Mouse (Mus musculus): ENCODE results near the gene Rab5if. TPM values are rescaled to one million over a fixed set of nuclear protein-coding genes. Genes with fewer than 3 reads are reported as not detected.
"Not testable (repeated sequence)": the region's sequence is repeated elsewhere in the genome, so short reads cannot be mapped to it uniquely, and the experiment has no call there.

The Rab5if gene
- polyA plus RNA-seq (2015; fragmentation: Nextera tagmentation; extraction: Ambion mirVana): 135 and 139 TPM in 2 replicates

DNA sequence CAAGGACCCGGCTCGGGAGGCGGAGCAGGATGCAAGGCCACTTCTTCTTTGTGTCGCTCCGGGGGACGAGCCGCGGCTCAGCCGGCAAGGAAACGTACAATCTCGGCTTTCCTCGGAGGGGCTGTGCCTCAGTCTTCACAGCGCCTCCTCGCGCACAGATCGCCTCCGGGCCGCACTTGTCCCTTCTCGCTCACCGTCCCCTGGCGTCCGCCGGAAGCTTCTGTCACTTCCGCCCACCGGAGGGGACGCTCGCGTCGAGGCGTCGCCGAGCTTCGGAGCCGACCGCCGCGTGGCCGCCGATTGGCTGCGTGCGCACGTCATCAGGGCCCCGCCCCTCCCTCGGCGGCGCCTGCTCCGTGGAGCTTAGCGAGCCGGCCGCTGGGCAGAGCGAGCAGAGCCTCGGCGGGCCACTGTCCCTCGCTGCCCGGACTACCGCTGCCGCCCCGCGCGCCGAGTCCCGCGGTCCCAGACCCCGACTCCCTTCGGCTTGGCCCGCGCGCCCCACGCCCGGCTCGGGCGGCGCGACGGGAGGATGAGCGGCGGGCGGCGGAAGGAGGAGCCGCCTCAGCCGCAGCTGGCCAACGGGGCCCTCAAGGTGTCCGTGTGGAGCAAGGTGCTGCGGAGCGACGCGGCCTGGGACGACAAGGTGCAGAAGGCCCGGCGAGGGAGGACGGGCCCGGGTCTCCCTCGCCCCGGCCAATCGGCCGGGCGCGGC lies at the start of gene Rab5if:
TSS of gene Rab5if (plus strand) at position 357 of the 715 bp plus-strand sequence.
- peak; percentile 97 for ATAC-seq (replicated peaks)
- H3K9me3 ChIP-seq: no peaks in the 10 kb centered on the region

DNA sequence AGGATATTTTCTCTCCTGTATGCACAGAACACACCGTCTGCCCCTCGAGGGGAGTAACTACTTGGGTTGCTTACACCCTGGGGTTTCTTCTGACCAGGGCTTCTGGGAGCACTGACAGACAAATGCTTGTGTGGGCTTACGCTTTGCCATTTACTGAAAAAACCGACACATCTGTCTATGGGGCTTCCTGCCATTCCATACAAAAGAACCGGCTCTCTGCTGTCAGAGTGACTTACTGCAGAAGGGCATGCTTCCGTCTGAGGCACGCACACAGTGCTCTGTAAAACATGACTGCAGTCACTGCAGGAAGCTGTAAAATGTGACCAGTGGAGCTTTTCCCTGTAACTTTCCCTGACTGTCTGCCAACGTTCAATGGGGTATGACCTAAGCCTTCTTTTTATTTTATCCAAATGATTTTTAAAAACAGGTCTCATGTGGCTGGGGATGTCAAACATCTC lies 48.6 kb upstream of the Rab5if start:
- no peak overlapping the region for H3K27ac ChIP-seq
- H3K27me3 ChIP-seq (replicated peaks): no peaks in the 10 kb centered on the region
- ATAC-seq (replicated peaks): no peak
- no peaks in the 10 kb centered on the region for H3K4me1 ChIP-seq
- no peak overlapping the region for H3K9ac ChIP-seq
- no peaks in the 10 kb centered on the region for H3K9me3 ChIP-seq
- H3K4me2 ChIP-seq: no peak overlapping the region
- 8% methylated on average over 8 of the region's 8 CpGs for WGBS
- H3K36me3 ChIP-seq (replicated peaks): no peaks in the 10 kb centered on the region
- H3K4me3 ChIP-seq: no peak overlapping the region

More for the DNA sequence above, at the start of gene Rab5if:
- Histone ChIP-seq H3K27me3 (replicated peaks) (no peaks in the 10 kb centered on the region), H3K36me3 (replicated peaks) (peaks cover 12% of the 10 kb centered on the region), H3K4me3 (peak within 1 kb of the TSS; percentile 83), H3K4me1 (peaks cover 31% of the 10 kb centered on the region), H3K4me2 (peak within 1 kb of the TSS; percentile 74), H3K27ac (peak within 1 kb of the TSS; percentile 94), H3K9ac (peak within 1 kb of the TSS; percentile 94)
- under 1% methylated on average over 88 of the region's 98 CpGs for WGBS

DNA sequence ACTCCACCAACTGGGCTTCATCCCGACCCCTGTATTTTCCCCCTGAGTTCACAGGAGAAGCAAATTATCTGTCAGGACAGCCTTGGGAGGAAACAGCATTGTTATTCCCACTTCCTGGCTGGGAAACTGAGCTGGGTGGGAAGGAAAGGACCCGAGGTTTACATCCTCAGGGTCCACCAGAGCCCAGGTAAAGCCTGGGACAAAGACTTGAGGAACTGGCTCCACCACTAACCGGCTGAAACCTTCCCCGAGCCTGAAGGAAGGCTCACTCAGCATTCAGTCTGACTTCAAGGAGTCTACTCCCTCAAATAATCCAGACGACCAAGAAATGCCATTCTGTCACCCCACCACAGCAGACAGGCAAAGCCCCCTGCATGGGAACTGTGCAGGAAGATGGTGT lies 48.0 kb upstream of the Rab5if start:
- Histone ChIP-seq H3K4me3 (no peak overlapping the region), H3K27ac (no peak overlapping the region)
- no peak for ATAC-seq (replicated peaks)

DNA sequence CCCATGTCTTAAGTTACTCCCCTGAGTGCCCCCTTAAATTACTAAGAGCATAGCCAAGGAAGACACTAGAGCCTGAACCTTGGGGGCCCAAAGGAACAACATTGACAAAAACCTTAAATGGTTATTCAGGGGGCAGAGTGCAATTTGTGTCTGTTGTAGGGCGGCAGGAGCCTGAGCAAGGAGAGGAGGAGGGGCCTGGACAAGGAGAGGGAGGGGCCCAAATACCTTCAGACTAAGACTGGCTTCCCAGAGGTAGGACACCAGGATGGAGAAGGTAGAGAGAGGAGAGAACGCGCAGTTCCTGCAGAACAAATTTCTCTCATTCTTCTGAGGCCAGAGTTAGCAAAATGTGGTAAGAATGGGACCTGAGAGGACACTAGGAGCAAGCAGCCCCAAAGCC lies 47.5 kb upstream of the Rab5if start:
- Histone ChIP-seq H3K4me3 (no peak overlapping the region), H3K27me3 (replicated peaks) (no peaks in the 10 kb centered on the region), H3K27ac (no peak overlapping the region), H3K4me1 (no peaks in the 10 kb centered on the region), H3K9me3 (no peaks in the 10 kb centered on the region), H3K4me2 (no peak overlapping the region), H3K9ac (no peak overlapping the region), H3K36me3 (replicated peaks) (no peaks in the 10 kb centered on the region)
- ATAC-seq (replicated peaks): no peak
- 73% methylated on average over 3 of the region's 3 CpGs for WGBS

More for the DNA sequence above, 48.0 kb upstream of the Rab5if start:
- WGBS: 27% methylated on average over 5 of the region's 5 CpGs
- Histone ChIP-seq H3K9me3 (no peaks in the 10 kb centered on the region), H3K9ac (no peak overlapping the region), H3K4me2 (no peak overlapping the region), H3K27me3 (replicated peaks) (no peaks in the 10 kb centered on the region), H3K4me1 (no peaks in the 10 kb centered on the region), H3K36me3 (replicated peaks) (no peaks in the 10 kb centered on the region)

DNA sequence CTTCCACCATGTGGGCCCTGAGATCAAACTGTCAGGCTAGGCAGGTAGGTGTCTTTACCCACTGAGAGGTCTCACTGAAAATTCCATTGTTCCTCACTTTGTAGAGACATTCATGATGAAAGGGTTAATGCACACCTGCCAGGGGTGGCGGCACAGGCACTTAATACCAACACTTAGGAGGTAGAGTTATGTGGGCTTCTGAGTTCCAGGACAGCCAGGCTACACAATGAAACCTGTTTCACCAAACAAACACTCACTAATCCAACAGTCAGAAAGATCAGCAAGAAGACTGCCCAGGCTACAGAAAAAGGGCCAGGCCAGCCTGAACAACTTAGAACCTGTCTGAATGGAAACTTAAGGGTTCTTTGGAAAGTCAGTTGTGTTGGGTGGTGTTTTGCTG lies 46.8 kb upstream of the Rab5if start:
- Histone ChIP-seq H3K27ac (no peak overlapping the region), H3K27me3 (replicated peaks) (no peaks in the 10 kb centered on the region), H3K9me3 (no peaks in the 10 kb centered on the region), H3K4me2 (no peak overlapping the region), H3K4me1 (no peaks in the 10 kb centered on the region), H3K4me3 (no peak overlapping the region), H3K9ac (no peak overlapping the region), H3K36me3 (replicated peaks) (no peaks in the 10 kb centered on the region)
- ATAC-seq (replicated peaks): no peak
- WGBS: 48% methylated on average over 1 of the region's 1 CpGs

DNA sequence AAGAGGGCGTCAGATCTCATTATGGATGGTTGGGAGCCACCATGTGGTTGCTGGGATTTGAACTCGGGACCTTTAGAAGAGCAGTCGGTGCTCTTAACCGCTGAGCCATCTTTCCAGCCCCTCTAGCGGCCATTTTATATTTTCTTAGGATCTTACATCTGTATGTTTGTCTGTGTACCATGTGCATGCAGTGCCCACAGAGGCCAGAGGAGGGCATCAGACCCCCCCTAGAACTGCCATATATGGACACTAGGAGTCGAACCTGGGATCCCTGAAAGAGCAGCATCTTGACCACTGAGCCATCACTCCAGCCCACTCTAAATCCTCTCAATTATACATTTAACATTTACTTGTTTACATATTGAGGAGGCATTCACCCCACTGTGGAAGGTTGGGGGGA lies 37.8 kb upstream of the Rab5if start:
- not testable (repeated sequence) for H3K27me3 ChIP-seq (replicated peaks); H3K9me3 ChIP-seq; ATAC-seq (replicated peaks); H3K4me2 ChIP-seq; H3K9ac ChIP-seq; H3K4me3 ChIP-seq; H3K4me1 ChIP-seq; H3K36me3 ChIP-seq (replicated peaks); H3K27ac ChIP-seq
- WGBS: 86% methylated on average over 6 of the region's 6 CpGs

DNA sequence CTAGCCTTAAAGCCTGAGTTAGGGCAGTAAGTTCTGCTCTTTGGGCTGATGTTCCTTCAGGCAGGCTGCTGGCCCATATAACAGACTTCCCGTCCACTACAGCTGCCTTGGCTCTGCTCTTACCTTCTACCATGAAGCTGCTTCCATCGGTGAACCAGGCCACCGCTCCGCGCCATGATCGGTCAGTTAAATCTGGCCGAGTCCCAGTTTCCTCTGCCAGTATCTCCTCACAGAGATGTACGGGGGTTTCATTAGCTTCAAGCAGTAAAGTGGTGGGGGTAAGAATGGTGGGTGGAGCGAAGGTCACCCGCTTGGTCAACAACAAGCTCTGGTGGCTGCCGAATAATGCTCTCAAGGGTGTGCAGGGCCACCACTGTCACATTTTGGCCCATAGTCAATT lies 28.6 kb upstream of the Rab5if start:
- Histone ChIP-seq H3K27me3 (replicated peaks) (peaks cover 3% of the 10 kb centered on the region; the same call in 1 of the 2 replicates), H3K4me1 (no peaks in the 10 kb centered on the region), H3K27ac (no peak overlapping the region), H3K9me3 (0 out of 2 replicates have a peak, but pooled peaks cover 5% of the 10 kb centered on the region), H3K4me2 (no peak overlapping the region), H3K4me3 (no peak overlapping the region), H3K9ac (no peak overlapping the region), H3K36me3 (replicated peaks) (peaks cover 3% of the 10 kb centered on the region; the same call in 1 of the 2 replicates)
- WGBS: 97% methylated on average over 11 of the region's 11 CpGs
- ATAC-seq (replicated peaks): no peak

DNA sequence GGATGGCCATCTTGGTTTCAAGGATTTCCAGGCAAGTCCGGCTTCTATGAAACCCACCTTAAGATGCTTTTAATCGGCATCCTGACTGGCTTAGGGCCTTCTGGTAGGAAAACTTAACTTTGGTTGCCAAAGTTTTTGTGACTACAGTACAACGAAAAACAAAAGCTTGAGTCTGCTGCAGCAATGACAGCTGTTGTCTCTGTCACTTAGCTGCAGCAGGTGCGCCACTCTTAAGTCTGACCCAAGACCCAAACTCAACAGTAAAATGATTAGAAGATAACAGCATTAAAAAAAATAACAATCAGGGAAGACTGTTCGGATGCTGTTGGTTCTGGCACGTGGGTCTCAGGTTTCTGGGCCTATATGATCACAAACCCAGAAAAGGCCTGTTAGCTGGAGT lies 24.1 kb upstream of the Rab5if start:
- Histone ChIP-seq H3K4me2 (peak overlapping the region; percentile 100; the same call in 1 of the 2 replicates), H3K27me3 (replicated peaks) (peaks cover 31% of the 10 kb centered on the region), H3K4me3 (no peak overlapping the region; the same call in 1 of the 2 replicates), H3K36me3 (replicated peaks) (no peaks in the 10 kb centered on the region), H3K27ac (no peak overlapping the region), H3K4me1 (peaks cover 40% of the 10 kb centered on the region), H3K9me3 (no peaks in the 10 kb centered on the region), H3K9ac (no peak overlapping the region)
- WGBS: 67% methylated on average over 6 of the region's 6 CpGs
- no peak for ATAC-seq (replicated peaks)

DNA sequence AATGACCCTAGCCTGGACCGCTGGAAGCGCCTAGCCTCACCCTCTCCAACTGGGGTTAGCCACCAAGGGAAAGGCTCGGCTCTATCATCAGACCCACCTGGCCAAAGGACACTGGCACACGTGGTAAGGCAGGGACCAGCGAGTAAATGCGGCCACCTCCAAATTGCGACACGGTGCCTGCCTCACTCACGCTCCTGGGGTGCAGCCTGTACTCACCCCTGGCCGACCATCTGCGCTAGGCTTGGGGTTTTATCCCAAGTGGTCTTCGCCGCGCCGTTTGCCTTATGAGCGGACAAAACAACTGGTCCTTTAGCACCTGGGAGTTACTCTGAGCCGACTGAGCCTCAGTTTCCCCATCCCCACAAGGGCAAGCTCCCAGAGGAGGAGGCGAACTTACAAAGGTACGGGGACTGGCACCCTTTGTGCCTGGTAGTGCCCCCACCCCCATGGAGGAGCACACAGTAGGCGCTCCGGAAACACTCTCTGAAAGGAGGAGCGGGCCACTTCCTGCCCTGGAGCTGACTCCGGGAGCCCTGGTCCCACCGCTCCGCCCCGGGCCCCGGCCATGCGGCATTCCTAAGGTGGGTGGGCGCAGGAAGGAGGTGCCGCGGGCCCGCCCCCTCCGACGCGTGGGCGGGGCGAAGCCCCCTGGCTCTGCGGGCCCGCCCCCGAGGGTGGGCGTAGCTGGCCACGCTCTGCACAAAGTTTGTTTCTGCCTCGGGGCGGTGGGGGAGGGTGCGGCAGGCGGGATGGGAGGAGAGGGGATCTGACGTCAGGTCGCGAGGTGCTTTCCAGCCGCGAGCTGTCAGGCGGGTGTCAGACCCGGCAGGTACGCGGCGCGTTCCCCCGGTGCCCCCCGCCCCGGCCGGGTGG lies 23.4 kb upstream of the Rab5if start, which contains the start of gene Tgif2:
TSS of gene Tgif2 (plus strand) at position 689 of the 873 bp plus-strand sequence.
- peak within 1 kb of the TSS; percentile 60 for H3K4me3 ChIP-seq
- no peaks in the 10 kb centered on the region for H3K36me3 ChIP-seq (replicated peaks)
- peak within 1 kb of the TSS; percentile 47 for H3K9ac ChIP-seq
- peak within 1 kb of the TSS; percentile 65 for H3K27ac ChIP-seq
- ATAC-seq (replicated peaks): peak; percentile 74
- peaks cover 31% of the 10 kb centered on the region for H3K27me3 ChIP-seq (replicated peaks)
- no peaks in the 10 kb centered on the region for H3K9me3 ChIP-seq
- H3K4me2 ChIP-seq: peak within 1 kb of the TSS; percentile 100
- whole genome bisulfite sequencing: 2% methylated on average over 59 of the region's 61 CpGs
- H3K4me1 ChIP-seq: peaks cover 43% of the 10 kb centered on the region

DNA sequence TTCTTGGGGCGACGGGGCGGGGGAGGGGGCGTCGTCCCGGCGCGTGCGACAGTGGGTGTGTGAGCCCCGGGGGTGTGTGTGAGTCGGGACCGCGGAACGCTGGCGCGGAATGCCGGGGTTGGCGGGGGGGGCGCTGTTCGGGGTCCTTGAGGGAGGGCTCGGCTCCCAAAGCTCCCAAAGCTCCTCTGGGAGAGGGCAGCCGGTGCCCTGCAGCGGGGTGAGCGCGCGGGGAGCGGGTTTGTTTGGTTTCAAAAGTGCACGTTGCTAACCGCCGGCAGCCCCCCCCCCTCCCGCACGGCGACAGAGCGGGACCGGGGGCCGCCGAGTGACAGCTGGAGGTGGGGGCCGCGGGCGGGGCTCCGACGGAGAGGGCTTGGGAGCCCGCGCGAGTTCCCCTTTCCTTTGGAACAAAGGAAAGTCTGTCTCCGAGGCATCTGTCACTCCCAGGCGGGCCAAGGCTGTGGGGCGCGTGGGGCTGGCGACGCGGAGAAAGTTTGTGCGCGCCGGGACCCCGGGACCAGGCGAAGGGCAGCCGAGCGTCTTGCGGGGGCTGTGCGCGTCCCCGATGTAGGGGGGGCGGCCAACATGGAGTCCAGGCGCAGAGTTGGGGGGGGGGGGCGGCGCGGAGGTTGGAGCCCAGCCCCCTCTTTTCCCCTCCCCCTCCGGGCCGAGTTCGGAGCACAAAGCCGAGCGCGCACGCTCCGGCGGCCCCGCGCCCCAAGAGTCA lies 22.5 kb upstream of the Rab5if start:
- H3K27ac ChIP-seq: peak overlapping the region; percentile 65
- H3K4me2 ChIP-seq: peak overlapping the region; percentile 100
- under 1% methylated on average over 55 of the region's 79 CpGs for WGBS
- H3K36me3 ChIP-seq (replicated peaks): no peaks in the 10 kb centered on the region
- H3K4me3 ChIP-seq: peak overlapping the region; percentile 60
- no peaks in the 10 kb centered on the region for H3K9me3 ChIP-seq
- H3K9ac ChIP-seq: peak overlapping the region; percentile 47
- peak; percentile 35; the same call in 1 of the 2 replicates for ATAC-seq (replicated peaks)
- peaks cover 51% of the 10 kb centered on the region for H3K4me1 ChIP-seq
- peaks cover 31% of the 10 kb centered on the region for H3K27me3 ChIP-seq (replicated peaks)

DNA sequence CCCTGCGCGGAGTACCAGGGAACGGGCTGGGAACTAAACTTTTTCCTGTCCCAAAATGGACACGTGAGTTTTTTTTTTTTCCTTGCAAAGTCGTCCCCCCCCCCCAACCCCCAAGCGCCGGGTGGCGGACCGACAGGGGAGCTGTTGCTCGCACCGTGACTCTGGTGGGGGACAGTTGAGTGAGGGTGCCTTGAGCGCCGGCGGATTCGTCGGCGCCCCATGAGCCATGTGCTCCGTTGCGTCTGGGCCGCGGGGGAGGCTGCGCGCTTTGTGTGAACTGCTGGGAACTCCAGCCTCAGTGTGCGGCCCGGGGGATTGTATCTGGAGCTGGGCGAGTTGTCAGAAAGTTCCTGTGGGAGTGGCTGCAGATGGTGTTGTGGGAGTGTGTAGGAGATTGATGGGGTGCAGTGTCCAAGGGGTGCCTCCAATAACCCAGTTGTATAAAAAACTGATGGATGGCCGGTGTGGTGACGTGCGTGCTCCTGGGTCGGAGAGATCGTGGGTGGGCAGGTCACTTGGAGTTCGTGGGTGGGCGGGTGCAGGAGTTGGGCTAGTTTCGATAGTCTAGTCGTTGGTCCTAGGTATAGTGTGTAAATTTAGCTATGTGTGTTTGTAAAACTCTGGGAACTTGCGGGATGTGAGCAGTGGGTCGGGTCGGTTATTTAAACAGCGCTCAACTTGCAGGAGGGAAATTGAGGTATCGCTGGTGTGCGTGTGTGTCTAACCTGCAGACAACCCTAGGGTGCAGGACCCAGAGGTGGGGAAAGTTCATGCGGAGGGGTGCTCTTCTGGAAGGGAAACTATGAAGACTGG lies 21.7 kb upstream of the Rab5if start:
- Histone ChIP-seq H3K9ac (peak overlapping the region; percentile 47; the same call in 1 of the 2 replicates), H3K4me2 (peak overlapping the region; percentile 100), H3K4me3 (peak overlapping the region; percentile 60), H3K4me1 (peaks cover 57% of the 10 kb centered on the region), H3K9me3 (no peaks in the 10 kb centered on the region), H3K27me3 (replicated peaks) (peaks cover 31% of the 10 kb centered on the region), H3K36me3 (replicated peaks) (no peaks in the 10 kb centered on the region), H3K27ac (peak overlapping the region; percentile 65)
- WGBS: under 1% methylated on average over 42 of the region's 42 CpGs
- ATAC-seq (replicated peaks): 0 out of 2 replicates have a peak, but pooled peaks have one; percentile 2
